In the genomic region with DNA sequence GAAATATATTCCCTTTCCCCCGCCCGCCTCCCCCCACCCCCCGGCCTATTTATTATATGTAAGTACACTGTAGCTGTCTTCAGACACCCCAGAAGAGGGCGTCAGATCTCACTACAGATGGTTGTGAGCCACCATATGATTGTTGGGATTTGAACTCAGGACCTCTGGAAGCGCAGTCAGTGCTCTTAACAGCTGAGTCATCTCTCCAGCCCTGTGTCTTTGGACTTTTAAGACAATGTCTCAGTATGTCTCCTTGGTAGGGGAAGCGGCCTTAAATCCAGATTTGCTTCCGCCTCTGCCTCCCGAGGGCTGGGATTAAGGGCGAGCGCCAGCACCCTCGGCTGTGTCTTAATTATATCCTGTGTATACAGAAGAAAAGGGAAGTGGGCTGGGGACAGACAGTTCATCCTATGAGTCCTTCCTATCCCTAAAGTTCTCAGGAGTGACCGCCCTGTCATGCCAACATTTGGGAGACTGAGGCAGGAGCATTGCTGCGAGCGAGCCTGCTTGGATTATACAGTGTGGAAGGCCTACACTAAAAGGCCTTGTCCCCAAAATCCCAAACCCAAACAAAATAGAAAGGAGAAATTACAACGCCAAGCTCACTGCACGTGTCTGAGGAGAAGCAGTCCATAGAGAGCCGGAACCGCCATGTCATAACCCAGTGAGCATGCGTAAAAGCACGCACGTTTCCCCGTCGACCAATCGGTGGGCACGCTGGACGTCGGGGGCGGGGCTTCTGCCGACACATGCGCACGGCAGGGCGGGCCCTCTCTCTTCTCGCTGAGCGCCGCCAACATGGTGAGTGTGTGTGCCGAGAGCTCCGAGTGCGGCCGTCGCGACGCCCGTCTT, we compare ENCODE assay signal across 8 mouse cellular contexts. TPM values are rescaled to one million over a fixed set of nuclear protein-coding genes. Genes with fewer than 3 reads are reported as not detected.
DNase-seq lines count a peak whose midpoint lies in the region; ATAC-seq and TF ChIP-seq lines count a peak whose summit lies in the region.

Gene Rpl14, plus strand, starts transcription at position 704 of the 852 bp plus-strand sequence.

- peak within 1 kb of the TSS; percentile 74 for H3K27ac ChIP-seq in brown adipose tissue, adult 24 weeks (replicated peaks; ENCODE audit: low read depth, low read length)
- H3K27ac ChIP-seq in heart, embryonic 14.5 days (replicated peaks in 1 of 2; ENCODE audit: control insufficient read depth in 1 of 2, insufficient read depth in 1 of 2, low read depth in 2 of 2, low read length in 2 of 2), result peak within 1 kb of the TSS; percentile 61 to 75
- peak within 1 kb of the TSS; percentile 72 for H3K27ac ChIP-seq in liver, embryonic 14.5 days
- H3K27ac ChIP-seq in neural tube, embryonic 11.5 days (ENCODE audit: low read depth, low read length), result peak within 1 kb of the TSS; percentile 46; the same call in 1 of the 2 replicates
- peak within 1 kb of the TSS; percentile 87 for H3K27ac ChIP-seq in stomach, postnatal 0 days (replicated peaks)

- peaks cover 37% of the 10 kb centered on the region for H3K36me3 ChIP-seq in heart, embryonic 14.5 days (ENCODE audit: control insufficient read depth, insufficient read depth, low read length)
- H3K36me3 ChIP-seq in liver, embryonic 14.5 days (replicated peaks; ENCODE audit: control insufficient read depth, insufficient read depth, low read depth), result peaks cover 36% of the 10 kb centered on the region
- H3K36me3 ChIP-seq in neural tube, embryonic 11.5 days (ENCODE audit: control insufficient read depth, insufficient read depth, low read length), result peaks cover 20% of the 10 kb centered on the region
- H3K36me3 ChIP-seq in stomach, postnatal 0 days (ENCODE audit: control insufficient read depth, insufficient read depth, low read length), result 0 out of 2 replicates have a peak, but pooled peaks cover 8% of the 10 kb centered on the region

- H3K27me3 ChIP-seq in heart, embryonic 14.5 days (ENCODE audit: control insufficient read depth, insufficient read depth, low read length), result no peaks in the 10 kb centered on the region
- H3K27me3 ChIP-seq in liver, embryonic 14.5 days (ENCODE audit: control insufficient read depth, insufficient read depth, low read length), result no peaks in the 10 kb centered on the region
- no peaks in the 10 kb centered on the region for H3K27me3 ChIP-seq in neural tube, embryonic 11.5 days (ENCODE audit: control insufficient read depth, insufficient read depth, low read length)
- H3K27me3 ChIP-seq in stomach, postnatal 0 days (ENCODE audit: control insufficient read depth, insufficient read depth, low read length), result no peaks in the 10 kb centered on the region

- TF ChIP-seq EP300 in liver, embryonic 14.5 days (IDR thresholded peaks at IDR 0.05; ENCODE audit: low read depth), result no peak
- no peak for TF ChIP-seq EP300 in stomach, postnatal 0 days (optimal IDR thresholded peaks at IDR 0.05)

- no peaks in the 10 kb centered on the region for H3K9me3 ChIP-seq in heart, embryonic 14.5 days (ENCODE audit: control insufficient read depth, low read length)
- H3K9me3 ChIP-seq in liver, embryonic 14.5 days (ENCODE audit: control insufficient read depth, low read length), result peaks cover 3% of the 10 kb centered on the region
- H3K9me3 ChIP-seq in neural tube, embryonic 11.5 days (ENCODE audit: control insufficient read depth, low read length), result no peaks in the 10 kb centered on the region
- H3K9me3 ChIP-seq in stomach, postnatal 0 days (ENCODE audit: control insufficient read depth, low read length), result no peaks in the 10 kb centered on the region

- peak within 1 kb of the TSS; percentile 90 for H3K4me2 ChIP-seq in heart, embryonic 14.5 days (ENCODE audit: low read length)
- peak within 1 kb of the TSS; percentile 82 for H3K4me2 ChIP-seq in liver, embryonic 14.5 days (ENCODE audit: low read depth)
- peak within 1 kb of the TSS; percentile 94 for H3K4me2 ChIP-seq in neural tube, embryonic 11.5 days (ENCODE audit: low read depth)
- peak within 1 kb of the TSS; percentile 84 for H3K4me2 ChIP-seq in stomach, postnatal 0 days (replicated peaks; ENCODE audit: low read depth)

- TF ChIP-seq CTCF in liver, embryonic 14.5 days (IDR thresholded peaks at IDR 0.05; ENCODE audit: low read depth), result no peak
- no peak; the same call in 1 of the 2 replicates for TF ChIP-seq CTCF in stomach, postnatal 0 days (IDR thresholded peaks at IDR 0.05; ENCODE audit: low read depth)

- ATAC-seq in heart, embryonic 14.5 days (ENCODE audit: insufficient number of reproducible peaks, insufficient read depth, low FRiP score, low read depth), result peak; percentile 92
- ATAC-seq in liver, embryonic 14.5 days (ENCODE audit: insufficient read depth), result peak; percentile 88
- peak; percentile 96 for ATAC-seq in neural tube, embryonic 11.5 days (ENCODE audit: insufficient read depth, low FRiP score, low TSS enrichment)
- ATAC-seq in stomach, postnatal 0 days (ENCODE audit: low FRiP score, low TSS enrichment), result peak; percentile 97

- H3K4me3 ChIP-seq in brown adipose tissue, adult 24 weeks (ENCODE audit: insufficient read depth, low read depth, low read length), result peak within 1 kb of the TSS; percentile 92
- peak within 1 kb of the TSS; percentile 67 to 89 for H3K4me3 ChIP-seq in heart, embryonic 14.5 days (ENCODE audit: control insufficient read depth in 1 of 2, insufficient read depth in 1 of 2, low read depth in 1 of 2, low read length in 2 of 2)
- peak within 1 kb of the TSS; percentile 79 to 80 for H3K4me3 ChIP-seq in liver, embryonic 14.5 days (ENCODE audit: insufficient read depth in 1 of 2, low read depth in 2 of 2, low read length in 2 of 2)
- H3K4me3 ChIP-seq in neural tube, embryonic 11.5 days (ENCODE audit: low read depth, low read length), result peak within 1 kb of the TSS; percentile 84
- peak within 1 kb of the TSS; percentile 78 for H3K4me3 ChIP-seq in stomach, postnatal 0 days (ENCODE audit: low read depth, low read length)

- peak; percentile 99 for DNase-seq in CD4-positive, CD25-positive, alpha-beta regulatory T cell, adult 2 months (ENCODE audit: low read depth, low spot score)
- peak; percentile 91 for DNase-seq in fibroblast of lung, adult 2 months (ENCODE audit: low read depth)
- peak; percentile 99 for DNase-seq in kidney, postnatal 25 days
- DNase-seq in liver, embryonic 14.5 days (ENCODE audit: low read depth in 3 of 3, low spot score in 3 of 3), result peak; percentile 91 to 94 (median 93)
- peak; percentile 97 for DNase-seq in neural tube, embryonic 11.5 days (ENCODE audit: low spot score)
- DNase-seq in stomach, postnatal 0 days (ENCODE audit: low spot score), result peak; percentile 99

- WGBS in heart, embryonic 14.5 days, result 6% methylated on average over 41 of the region's 43 CpGs
- WGBS in liver, embryonic 14.5 days (ENCODE audit: insufficient replicate concordance), result 3% methylated on average over 42 of the region's 43 CpGs
- WGBS in neural tube, embryonic 11.5 days, result 6% methylated on average over 43 of the region's 43 CpGs
- WGBS in stomach, postnatal 0 days, result 6% methylated on average over 43 of the region's 43 CpGs

- peak within 1 kb of the TSS; percentile 88 for H3K9ac ChIP-seq in heart, embryonic 14.5 days (ENCODE audit: low read length)
- peak within 1 kb of the TSS; percentile 79 for H3K9ac ChIP-seq in liver, embryonic 14.5 days (replicated peaks)
- peak within 1 kb of the TSS; percentile 93 for H3K9ac ChIP-seq in neural tube, embryonic 11.5 days (ENCODE audit: low read length)
- H3K9ac ChIP-seq in stomach, postnatal 0 days (ENCODE audit: low read length), result peak within 1 kb of the TSS; percentile 82

- H3K4me1 ChIP-seq in brown adipose tissue, adult 24 weeks (ENCODE audit: control insufficient read depth, insufficient read depth, insufficient read length, low read length), result peaks cover 3% of the 10 kb centered on the region; the same call in 1 of the 2 replicates
- H3K4me1 ChIP-seq in heart, embryonic 14.5 days (ENCODE audit: control insufficient read depth in 2 of 2, insufficient read depth in 2 of 2, low read length in 2 of 2), result peaks cover 7 to 16% of the 10 kb centered on the region in 2 experiments
- peaks cover 18 to 28% of the 10 kb centered on the region in 2 experiments for H3K4me1 ChIP-seq in liver, embryonic 14.5 days (replicated peaks; ENCODE audit: control insufficient read depth in 2 of 2, insufficient read depth in 2 of 2, low read length in 1 of 2)
- peaks cover 13% of the 10 kb centered on the region for H3K4me1 ChIP-seq in neural tube, embryonic 11.5 days (ENCODE audit: control insufficient read depth, insufficient read depth, low read length)
- 0 out of 2 replicates have a peak, but pooled peaks cover 4% of the 10 kb centered on the region for H3K4me1 ChIP-seq in stomach, postnatal 0 days (replicated peaks; ENCODE audit: control insufficient read depth, insufficient read depth)

RNA-seq across cellular contexts. Expression of gene Rpl14, which starts in this region (rescaled TPM):
- polyA plus RNA-seq in brown adipose tissue, adult 24 weeks (2012; ENCODE audit: insufficient read depth, insufficient read length, missing spikeins), result 403 and 404 TPM in 2 replicates
- polyA plus RNA-seq in heart, embryonic 14.5 days (2014; fragmentation: Nextera tagmentation; extraction: Ambion mirVana), result 514 and 578 TPM in 2 replicates
- polyA plus RNA-seq in liver, embryonic 14.5 days (2012; rRNA removed), result 248 and 556 TPM in 2 replicates
- 571 and 586 TPM in 2 replicates for polyA plus RNA-seq in liver, embryonic 14.5 days (2014; fragmentation: Nextera tagmentation; extraction: Ambion mirVana)
- polyA plus RNA-seq in neural tube, embryonic 11.5 days (2014; fragmentation: Nextera tagmentation; extraction: Ambion mirVana), result 750 and 805 TPM in 2 replicates
- 742 and 777 TPM in 2 replicates for polyA plus RNA-seq in stomach, postnatal 0 days (2015; fragmentation: Nextera tagmentation; extraction: Ambion mirVana)

Comparison
In these comparisons a context has a peak if more than half of its experiments do, and no peak if none do; other contexts are left out.
1. Peak in every context shown above with its lines: DNase-seq, ATAC-seq, H3K4me3 ChIP-seq and H3K27ac ChIP-seq.